Mouse (Mus musculus) left cerebral cortex, adult 18-20 months (tissue): ENCODE data around the gene Atxn3. TPM values are rescaled to one million over a fixed set of nuclear protein-coding genes. Genes with fewer than 3 reads are reported as not detected.

Experiments
- DNase-seq, 2 experiments: peaks; one replicate each; pipeline ENCODE4 v3.0.0; 2021 to 2022; ENCODE audit warnings: low spot score in 2 of 2, mixed read lengths in 1 of 2
- total RNA-seq, 2 experiments: library from RNA; stranded (reverse); gene quantifications; 2 replicates each; pipeline ENCODE4 v1.2.3; 2021

The Atxn3 gene
- total RNA-seq, 2 experiments from 2014 or later, result 20.7 to 21.3 TPM

DNA sequence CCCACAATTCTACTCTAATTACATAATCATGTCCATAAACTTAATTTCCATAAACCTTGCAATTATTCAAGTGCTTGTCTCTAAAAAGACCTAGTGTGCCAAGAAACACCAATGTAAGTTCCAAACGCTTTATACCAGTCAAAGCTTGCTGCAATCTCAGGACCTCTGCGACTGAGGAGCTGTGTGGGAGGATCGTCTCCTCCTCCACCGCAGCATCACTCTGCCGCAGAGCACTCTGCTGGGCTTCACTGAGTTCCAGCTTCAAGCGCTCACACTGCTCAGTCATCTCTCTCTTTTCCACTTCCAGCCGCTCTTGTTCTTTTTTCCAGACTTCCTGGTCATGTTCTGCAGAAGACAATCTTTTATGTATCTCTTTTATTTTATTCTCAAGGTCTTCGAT is 64.8 kb downstream of the Atxn3 start:
- peak; percentile 41 to 68 for DNase-seq

DNA sequence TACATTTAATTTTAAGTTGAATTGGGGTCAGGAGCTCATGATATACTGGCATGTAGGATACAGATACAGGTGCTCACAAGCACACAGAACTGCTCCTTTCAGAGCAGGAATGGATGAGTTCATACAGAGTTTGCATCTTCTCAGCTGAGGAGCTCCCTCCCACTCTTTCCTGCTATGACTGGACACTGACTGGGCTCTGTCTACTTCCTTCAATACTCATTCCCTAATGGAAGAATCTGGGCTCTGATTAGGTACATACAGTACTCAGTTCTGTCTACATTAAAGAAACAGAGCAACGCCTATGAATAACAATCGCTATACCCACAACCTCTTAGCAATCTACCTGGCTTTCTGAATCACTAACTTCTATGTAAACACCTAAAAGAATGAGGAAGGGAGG is 65.2 kb downstream of the Atxn3 start:
- DNase-seq, result no peak

DNA sequence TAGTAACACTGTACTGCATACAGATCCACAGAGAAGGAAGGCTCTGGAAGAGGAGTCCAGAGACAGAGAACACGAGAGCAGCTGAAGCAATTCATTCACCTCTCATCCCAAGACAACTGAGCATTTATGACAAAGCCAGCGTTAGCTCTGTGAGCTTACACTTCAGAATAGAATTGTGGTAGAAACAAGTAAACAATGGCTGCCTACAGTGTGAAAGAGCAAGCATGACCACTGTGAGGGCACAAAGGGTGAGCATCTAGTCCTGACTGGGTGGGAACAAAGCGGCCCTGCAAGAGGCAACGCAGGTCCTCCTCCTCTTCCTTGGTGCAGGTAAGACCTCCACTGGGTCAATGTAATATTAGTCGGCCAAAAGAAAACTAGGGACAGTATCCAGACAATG is 67.0 kb downstream of the Atxn3 start:
- DNase-seq, result no peak

DNA sequence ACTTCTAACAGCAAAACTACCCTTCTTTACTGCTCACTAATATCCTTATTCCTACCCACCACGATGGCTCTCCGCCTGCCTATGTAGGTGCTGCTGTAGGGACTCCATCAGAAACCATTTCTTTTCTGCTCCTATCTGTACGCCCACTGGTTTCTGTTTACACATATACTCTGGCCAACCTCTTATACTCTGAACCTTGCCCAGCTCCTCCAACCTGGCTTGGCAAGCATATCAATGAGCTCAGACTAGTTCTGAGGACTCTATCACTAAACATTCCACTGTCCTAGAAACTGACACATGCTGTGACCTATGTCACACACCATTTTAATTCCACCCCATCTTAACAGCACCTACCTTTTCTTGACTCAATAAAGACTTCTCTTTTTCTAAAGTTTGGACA is 68.7 kb downstream of the Atxn3 start:
- no peak for DNase-seq

DNA sequence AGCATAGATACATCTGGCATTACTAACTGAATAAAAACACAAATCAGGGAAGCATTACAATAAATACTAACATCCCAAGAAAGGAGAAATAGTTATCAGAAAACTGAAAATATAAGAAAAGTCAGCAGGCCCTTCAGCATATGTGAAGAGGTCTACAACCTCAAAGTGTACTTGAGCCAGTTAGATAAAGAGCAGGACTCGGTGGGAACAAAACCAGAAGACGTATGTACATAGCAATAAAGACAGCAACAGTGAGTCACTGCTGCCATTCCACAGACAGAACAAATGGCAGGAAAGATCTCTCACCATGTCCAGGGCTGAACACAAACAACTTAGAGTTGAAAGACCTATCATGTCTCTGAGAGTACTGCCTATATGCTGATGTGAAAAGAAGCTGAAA is 69.7 kb downstream of the Atxn3 start:
- no peak for DNase-seq

DNA sequence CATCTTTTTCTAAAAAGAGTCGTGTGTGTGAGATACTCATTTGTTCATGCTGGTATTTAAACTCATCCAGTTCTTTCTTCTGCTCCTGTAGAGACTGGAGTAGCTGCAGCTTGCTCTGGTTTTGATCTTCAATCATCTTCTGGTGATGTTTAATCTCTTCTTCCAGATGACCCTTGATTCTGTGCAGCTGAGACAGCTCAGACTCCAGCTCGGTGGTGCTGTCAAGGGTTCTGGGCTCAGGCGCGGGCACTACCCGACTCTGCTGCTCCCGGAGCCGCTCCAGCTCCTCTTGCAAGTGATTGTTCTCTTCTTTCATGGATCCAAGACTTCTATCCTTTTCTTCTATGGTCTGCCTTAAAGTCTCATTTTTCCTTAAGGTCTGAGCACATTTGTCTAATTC is 73.1 kb downstream of the Atxn3 start:
- DNase-seq, result no peak

DNA sequence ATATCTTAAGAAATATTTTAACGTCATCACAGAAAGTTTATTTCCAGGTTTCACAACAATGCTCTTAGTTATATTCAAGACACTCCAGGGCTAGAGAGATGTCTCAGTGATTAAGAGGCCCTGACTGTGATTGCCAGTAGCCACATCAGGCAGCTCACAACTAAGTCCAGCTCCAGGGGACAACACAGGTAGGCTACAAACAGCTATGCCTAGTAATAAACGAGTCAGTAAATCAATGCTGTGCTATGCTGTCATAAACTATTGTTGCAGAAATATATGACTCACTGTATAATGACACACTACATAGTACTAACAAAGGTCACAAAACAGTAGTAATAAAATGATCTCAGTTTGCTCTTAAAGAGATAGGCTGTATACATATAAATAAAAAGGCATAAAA is 81.7 kb downstream of the Atxn3 start:
- DNase-seq, result no peak

DNA sequence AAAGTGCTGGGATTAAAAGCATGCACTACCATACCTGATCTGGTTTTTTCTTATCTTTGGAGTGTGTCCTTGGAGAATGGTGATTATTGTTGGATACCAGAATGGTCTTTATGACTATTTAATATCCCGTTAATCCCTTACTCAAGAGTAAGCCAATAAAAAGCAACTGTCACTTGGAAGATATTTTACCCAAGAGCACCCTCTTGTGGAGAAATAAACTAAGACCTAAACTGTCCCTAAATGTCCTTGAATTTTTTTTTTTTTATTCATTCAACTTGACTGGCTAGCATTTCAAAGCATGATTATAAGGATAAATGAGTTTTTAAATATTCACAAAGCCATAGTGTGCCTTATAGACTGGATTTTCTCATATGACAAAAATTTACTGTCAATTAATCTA is 82.9 kb downstream of the Atxn3 start:
- no peak for DNase-seq

Other genes starting within 250 kb of the Atxn3 start
- gene Tc2n, start 239.7 kb downstream of the Atxn3 start, total RNA-seq, result under 1 TPM; 0.61 to 0.70 TPM
- gene Fbln5, start 139.2 kb downstream of the Atxn3 start, total RNA-seq, result 1 to 10 TPM; 6.9 to 7.1 TPM
- 10 to 100 TPM; 28.1 to 30.1 TPM for gene Trip11, start 45.0 kb downstream of the Atxn3 start, total RNA-seq
- gene Cpsf2, start 17.7 kb upstream of the Atxn3 start, total RNA-seq, result 10 to 100 TPM; 26.4 to 27.4 TPM
- gene Slc24a4, start 170.5 kb upstream of the Atxn3 start, total RNA-seq, result 10 to 100 TPM; 45.0 to 49.2 TPM